Mouse (Mus musculus) spleen, adult 2 months (tissue): ENCODE results near the gene Gcdh. TPM values are rescaled to one million over a fixed set of nuclear protein-coding genes. Genes with fewer than 3 reads are reported as not detected.

Experiments used
- DNase-seq, 2 experiments: peaks; one replicate each; pipeline versions ENCODE4 v3.0.0 to v3.0.0-alpha.2; 2012 to 2021; ENCODE audit warnings: low spot score in 2 of 2, low read depth in 1 of 2
- H3K27ac ChIP-seq: fragments of 200-500 bp; 2 replicates; pipeline ENCODE4 v1.5.1; 2012; ENCODE audit warnings: low read length, inconsistent platforms; ENCODE audit not compliant: insufficient read depth
- H3K27me3 ChIP-seq: fragments of 200-500 bp; 2 replicates; pipeline ENCODE4 v1.6.1; 2012; ENCODE audit warnings: mild to moderate bottlenecking, moderate library complexity, low read length, inconsistent platforms; ENCODE audit not compliant: control insufficient read depth, insufficient read depth
- H3K36me3 ChIP-seq: fragments of 200-500 bp; 2 replicates; pipeline ENCODE4 v1.6.1; 2012; ENCODE audit warnings: mild to moderate bottlenecking, low read length, inconsistent platforms; ENCODE audit not compliant: control insufficient read depth, insufficient read depth
- H3K4me1 ChIP-seq: fragments of 200-500 bp; 2 replicates; pipeline ENCODE4 v1.6.1; 2011; ENCODE audit warnings: inconsistent platforms; ENCODE audit not compliant: control insufficient read depth, insufficient read depth, insufficient read length
- H3K4me3 ChIP-seq: fragments of 200-500 bp; 2 replicates; pipeline ENCODE4 v1.5.1; 2011; ENCODE audit warnings: mild to moderate bottlenecking, inconsistent platforms; ENCODE audit not compliant: insufficient read depth, insufficient read length; ENCODE audit errors: extremely low read depth
- CTCF ChIP-seq: fragments of 200-500 bp; IDR thresholded peaks from 2 replicates; pipeline ENCODE4 v1.5.1; 2011; ENCODE audit warnings: mild to moderate bottlenecking, inconsistent platforms; ENCODE audit not compliant: insufficient read depth, insufficient read length, insufficient replicate concordance; ENCODE audit errors: extremely low read depth
- POLR2A ChIP-seq: fragments of 200-500 bp; IDR thresholded peaks from 2 replicates; pipeline ENCODE4 v1.6.1; 2011; ENCODE audit warnings: low read depth, low read length, inconsistent platforms
- WGBS: fragments of 180-500 bp; shearing (Covaris S2); methylation state at CpG from one replicate; pipeline ENCODE4 v1.1.7; 2018; 5-methylcytosine and 5-hydroxymethylcytosine counted together
- polyA plus RNA-seq: library from polyadenylated mRNA; depleted of rRNA; stranded (reverse); fragments of >200 nt; gene quantifications from 2 replicates; pipeline ENCODE4 v1.2.3, GENCODE M21; 2012

The Gcdh gene
- polyA plus RNA-seq, 1 experiment = 44.2 TPM

DNA sequence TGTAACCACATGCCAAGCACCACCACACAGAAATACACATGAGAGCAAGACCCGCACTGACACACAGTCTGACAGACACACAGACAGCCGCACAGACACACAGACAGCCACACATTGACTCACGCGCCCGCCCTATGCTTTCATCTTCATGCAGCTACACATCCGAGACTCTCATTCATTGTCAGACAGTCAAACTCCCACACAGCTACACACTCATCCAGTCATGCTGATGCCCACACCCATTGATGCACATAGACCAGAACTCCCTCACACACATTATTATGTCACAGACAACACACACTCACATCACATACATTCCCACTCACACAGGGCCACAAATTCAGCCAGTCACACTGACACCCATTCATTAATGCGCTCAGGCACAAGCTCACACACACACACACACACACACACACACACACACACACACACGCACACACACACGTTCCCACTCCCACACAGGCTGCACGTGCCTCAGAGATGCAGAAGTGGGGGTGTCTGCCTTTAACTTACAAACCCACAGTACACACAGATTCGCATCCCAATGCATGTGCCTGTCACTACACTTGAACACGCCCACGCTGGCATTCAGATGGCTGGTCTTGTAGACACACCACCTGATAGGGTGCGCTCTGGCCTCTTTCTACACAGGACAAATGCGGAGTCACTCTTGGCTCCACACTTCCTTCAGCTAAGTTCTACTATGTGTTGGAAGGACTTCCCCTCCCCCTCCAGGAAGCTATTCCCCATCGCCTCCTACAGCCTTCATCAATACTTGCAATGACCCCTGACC lies 40.2 kb upstream of the Gcdh start:
- TF ChIP-seq CTCF = no peak
- no peak for TF ChIP-seq POLR2A
- H3K4me1 ChIP-seq = peaks cover 11% of the 10 kb centered on the region; the same call in 1 of the 2 replicates
- H3K27me3 ChIP-seq = peaks cover 16% of the 10 kb centered on the region
- no peak overlapping the region for H3K27ac ChIP-seq
- H3K4me3 ChIP-seq = no peak overlapping the region
- no peak for DNase-seq
- H3K36me3 ChIP-seq = no peaks in the 10 kb centered on the region
- WGBS = 70% methylated on average over 16 of the region's 16 CpGs

DNA sequence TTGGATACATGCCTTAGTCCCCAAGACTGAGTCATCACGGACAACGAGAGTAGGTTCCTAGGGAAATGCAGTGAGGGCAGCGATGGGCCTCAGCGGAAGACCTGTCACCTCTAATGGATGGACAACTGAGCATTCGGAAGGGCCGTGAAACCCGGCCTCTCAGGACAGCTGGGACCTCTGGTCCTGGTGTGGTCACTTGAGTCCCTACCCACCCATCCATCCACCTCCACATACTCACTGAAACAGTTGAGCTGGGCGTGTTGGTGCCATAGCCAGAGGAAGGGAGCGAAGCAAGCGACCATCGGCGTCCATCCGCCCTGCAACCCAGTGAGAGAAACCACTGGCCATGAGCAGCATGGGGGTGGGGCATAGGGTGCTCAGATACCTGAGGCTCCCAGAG lies 36.9 kb upstream of the Gcdh start:
- WGBS = 91% methylated on average over 13 of the region's 13 CpGs
- Histone ChIP-seq H3K27me3 (peaks cover 8% of the 10 kb centered on the region), H3K36me3 (no peaks in the 10 kb centered on the region), H3K4me3 (no peak overlapping the region), H3K4me1 (peaks cover 6% of the 10 kb centered on the region; the same call in 1 of the 2 replicates), H3K27ac (no peak overlapping the region)
- DNase-seq = no peak
- no peak for TF ChIP-seq POLR2A
- TF ChIP-seq CTCF = no peak

DNA sequence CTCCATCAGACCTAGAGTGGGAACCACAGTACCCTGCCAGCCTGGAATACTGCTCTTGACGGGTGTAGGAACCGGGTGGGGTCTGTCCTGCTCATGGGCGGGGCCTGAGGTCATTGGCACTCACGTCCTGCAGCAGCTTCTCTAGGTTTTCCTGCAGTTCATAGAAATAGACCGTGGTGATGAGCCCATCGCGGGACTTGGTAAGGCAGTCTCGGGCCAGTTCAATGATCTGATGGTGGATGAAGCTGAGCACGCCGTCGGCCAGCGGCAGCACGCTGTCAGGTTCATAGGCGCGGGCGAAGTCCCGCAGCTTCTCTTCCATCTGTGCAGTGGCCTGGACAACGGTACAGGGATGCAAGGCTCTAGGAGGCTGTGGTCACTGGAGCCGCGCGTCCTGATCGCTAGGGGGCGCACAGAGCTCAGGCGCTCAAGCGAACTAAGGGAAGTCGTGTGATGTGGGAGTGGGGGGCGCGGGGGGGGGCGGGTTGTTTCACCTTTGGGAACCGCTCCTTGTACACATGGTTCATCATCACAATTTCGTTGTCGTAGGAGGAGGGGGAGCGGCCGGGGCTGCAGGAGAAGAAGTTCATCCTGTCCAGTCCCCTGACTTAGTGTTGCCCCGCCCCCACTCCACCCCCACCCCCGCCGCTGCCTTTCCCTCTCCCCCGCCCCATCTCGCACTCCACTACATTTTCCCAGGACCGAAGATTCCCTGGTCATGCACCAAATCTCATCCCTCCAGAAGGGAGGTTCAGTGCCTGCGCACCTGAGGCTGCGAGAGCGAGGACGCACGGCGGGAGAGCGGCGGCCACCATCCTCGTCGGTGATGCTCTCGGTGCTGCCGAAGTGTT lies 35.0 kb upstream of the Gcdh start:
- peak; percentile 82 for TF ChIP-seq CTCF
- TF ChIP-seq POLR2A = no peak
- Histone ChIP-seq H3K36me3 (no peaks in the 10 kb centered on the region), H3K4me1 (peaks cover 6% of the 10 kb centered on the region; the same call in 1 of the 2 replicates), H3K4me3 (no peak overlapping the region), H3K27me3 (peaks cover 4% of the 10 kb centered on the region), H3K27ac (no peak overlapping the region)
- DNase-seq = peak in 1 of 2 experiments; percentile 60
- 7% methylated on average over 52 of the region's 52 CpGs for WGBS

DNA sequence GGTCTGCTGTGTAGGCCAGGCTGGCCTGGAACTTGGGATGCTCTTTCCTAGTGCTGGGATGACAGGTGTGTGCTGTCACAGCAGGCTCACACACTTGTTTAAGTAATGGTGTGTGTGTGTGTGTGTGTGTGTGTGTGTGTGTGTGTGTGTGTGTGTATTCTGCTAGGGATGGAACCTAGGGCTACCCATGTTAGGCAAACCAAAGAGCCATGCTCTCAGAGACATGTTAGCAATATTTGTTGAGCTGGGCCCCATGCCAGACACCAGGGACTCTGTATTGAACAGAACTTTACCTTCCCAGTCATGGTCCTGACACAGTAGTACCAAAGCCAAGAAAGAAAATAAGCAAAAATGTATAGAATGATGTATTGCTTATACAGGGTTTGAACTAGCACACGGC lies 33.8 kb upstream of the Gcdh start:
- peaks cover 6% of the 10 kb centered on the region; the same call in 1 of the 2 replicates for H3K4me1 ChIP-seq
- 73% methylated on average over 1 of the region's 1 CpGs for WGBS
- no peaks in the 10 kb centered on the region for H3K36me3 ChIP-seq
- H3K27ac ChIP-seq = no peak overlapping the region
- H3K4me3 ChIP-seq = no peak overlapping the region
- H3K27me3 ChIP-seq = peaks cover 4% of the 10 kb centered on the region
- TF ChIP-seq POLR2A = no peak
- no peak for TF ChIP-seq CTCF
- no peak for DNase-seq

DNA sequence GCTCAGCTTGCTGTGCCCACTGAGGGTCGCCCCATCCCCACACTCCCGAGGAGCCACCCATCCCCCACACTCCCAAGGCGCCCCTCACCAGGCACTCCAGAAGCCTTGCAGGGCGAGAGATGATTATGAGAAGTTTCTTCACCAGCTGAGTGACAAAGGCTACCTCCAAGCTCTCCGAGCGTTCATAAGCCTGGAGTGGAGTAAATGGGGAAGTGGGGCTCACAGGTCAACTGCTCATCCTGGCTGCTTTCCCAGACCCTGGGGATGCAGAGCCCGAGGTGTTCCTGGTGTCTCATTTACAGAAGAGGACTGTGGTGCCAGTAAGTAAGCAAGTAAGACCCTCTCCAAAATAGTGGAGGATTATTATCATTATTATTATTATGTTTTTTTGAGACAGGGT lies 31.8 kb upstream of the Gcdh start:
- WGBS = 42% methylated on average over 7 of the region's 7 CpGs
- peaks cover 6% of the 10 kb centered on the region; the same call in 1 of the 2 replicates for H3K4me1 ChIP-seq
- H3K27me3 ChIP-seq = peaks cover 4% of the 10 kb centered on the region
- TF ChIP-seq CTCF (no peak), POLR2A (no peak)
- H3K4me3 ChIP-seq = no peak overlapping the region
- H3K27ac ChIP-seq = no peak overlapping the region
- H3K36me3 ChIP-seq = no peaks in the 10 kb centered on the region
- DNase-seq = no peak

DNA sequence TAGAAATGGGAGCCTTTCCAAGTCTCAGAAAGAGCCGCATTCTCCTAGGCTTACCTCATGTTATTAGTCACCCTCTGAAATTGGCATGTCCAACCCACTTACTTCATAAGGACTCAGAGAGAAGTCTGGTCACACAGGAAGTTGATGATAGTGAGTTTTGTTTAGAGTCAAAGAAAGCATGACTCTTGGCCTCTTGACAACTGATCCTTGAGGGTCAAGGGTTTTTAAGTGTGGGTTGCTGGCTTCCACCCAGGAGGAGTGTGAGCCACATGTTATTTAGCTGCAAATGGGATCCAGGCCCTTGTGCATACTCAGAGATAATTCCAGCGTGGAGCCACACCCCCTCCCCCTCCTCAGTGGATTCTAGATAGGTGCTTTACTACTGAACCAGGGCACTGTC lies 27.9 kb upstream of the Gcdh start:
- whole genome bisulfite sequencing = 83% methylated on average over 2 of the region's 2 CpGs
- DNase-seq = no peak

More for the DNA sequence above, 27.9 kb upstream of the Gcdh start:
- no peak overlapping the region for H3K4me3 ChIP-seq
- no peaks in the 10 kb centered on the region for H3K27me3 ChIP-seq
- H3K36me3 ChIP-seq = peaks cover under 1% of the 10 kb centered on the region; the same call in 1 of the 2 replicates
- TF ChIP-seq POLR2A (no peak), CTCF (no peak)
- H3K27ac ChIP-seq = no peak overlapping the region
- no peaks in the 10 kb centered on the region for H3K4me1 ChIP-seq
